Mouse (Mus musculus) olfactory bulb, adult 2 months (tissue): ENCODE data around the gene Traf3ip3.

Experiments used
- CTCF ChIP-seq: fragments of 200-500 bp; IDR thresholded peaks from 2 replicates; pipeline ENCODE4 v1.5.1; 2012; ENCODE audit warnings: low read depth, mild to moderate bottlenecking, low read length, moderate library complexity; ENCODE audit not compliant: insufficient read depth
- POLR2A ChIP-seq: fragments of 200-500 bp; IDR thresholded peaks from 2 replicates; pipeline ENCODE4 v1.6.1; 2012; ENCODE audit warnings: mild to moderate bottlenecking, low read depth, low read length, moderate library complexity; ENCODE audit not compliant: insufficient read depth

DNA sequence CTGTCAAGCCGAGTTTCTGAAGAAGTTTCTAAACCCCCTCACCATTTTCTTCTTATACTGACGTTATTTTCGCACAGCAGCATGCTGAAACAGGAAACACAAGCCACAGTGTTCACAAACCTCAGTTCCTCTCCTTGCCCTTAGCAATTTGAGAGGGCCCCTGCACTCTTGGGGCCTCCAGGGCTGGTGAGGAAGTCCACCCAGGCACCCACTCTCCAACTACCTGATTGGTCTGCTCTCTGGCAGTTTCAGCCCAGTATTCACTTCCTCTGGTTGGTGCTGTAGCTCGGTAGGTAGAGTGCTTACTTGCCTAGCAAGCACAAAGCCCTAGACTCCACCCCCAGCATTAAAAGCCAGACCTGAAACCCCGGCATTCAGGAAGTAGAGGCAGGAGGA lies at the start of gene Traf3ip3:
- TF ChIP-seq CTCF (no peak), POLR2A (no peak)
